Mouse (Mus musculus) heart, embryonic 11.5 days (tissue): ENCODE results near the gene Pdcd6ip. TPM values are rescaled to one million over a fixed set of nuclear protein-coding genes. Genes with fewer than 3 reads are reported as not detected.
"Not testable (repeated sequence)": the region's sequence is repeated elsewhere in the genome, so short reads cannot be mapped to it uniquely, and the experiment has no call there.

Experiments
- ATAC-seq: fragments of 200-750 bp; cut with Nextera tagmentation; replicated peaks from 2 replicates; pipeline ENCODE4 v1.8.0; 2017; ENCODE audit warnings: moderate library complexity; ENCODE audit not compliant: insufficient number of reproducible peaks, low FRiP score, low TSS enrichment
- H3K27ac ChIP-seq: fragments of 300-500 bp; sonication (generic); 2 replicates; pipeline ENCODE4 v1.5.1; 2014; ENCODE audit warnings: mild to moderate bottlenecking, low read depth, low read length
- H3K27me3 ChIP-seq: fragments of 300-500 bp; sonication (generic); 2 replicates; pipeline ENCODE4 v1.6.1; 2014; ENCODE audit warnings: mild to moderate bottlenecking, low read length, mixed read lengths; ENCODE audit not compliant: control insufficient read depth, insufficient read depth
- H3K36me3 ChIP-seq: fragments of 300-500 bp; sonication (generic); 2 replicates; pipeline ENCODE4 v1.6.1; 2014; ENCODE audit warnings: mild to moderate bottlenecking, low read length, moderate library complexity, mixed read lengths; ENCODE audit not compliant: control insufficient read depth, insufficient read depth
- H3K4me1 ChIP-seq: fragments of 300-500 bp; sonication (generic); 2 replicates; pipeline ENCODE4 v1.6.1; 2014; ENCODE audit warnings: low read length; ENCODE audit not compliant: control insufficient read depth, insufficient read depth
- H3K4me2 ChIP-seq: fragments of 300-500 bp; sonication (generic); 2 replicates; pipeline ENCODE4 v1.6.1; 2014; ENCODE audit warnings: mild to moderate bottlenecking, moderate library complexity
- H3K4me3 ChIP-seq: fragments of 300-500 bp; sonication (generic); 2 replicates; pipeline ENCODE4 v1.5.1; 2014; ENCODE audit warnings: low read depth, low read length
- H3K9ac ChIP-seq: fragments of 300-500 bp; sonication (generic); 2 replicates; pipeline ENCODE4 v1.6.1; 2014; ENCODE audit warnings: mild to moderate bottlenecking, low read depth, low read length, moderate library complexity
- H3K9me3 ChIP-seq: fragments of 300-500 bp; sonication (generic); replicated peaks from 2 replicates; pipeline ENCODE4 v1.6.1; 2016; ENCODE audit warnings: low read length; ENCODE audit not compliant: control insufficient read depth
- WGBS: fragments of 180-500 bp; shearing (Covaris S2); extraction: QIAGEN DNeasy Blood & Tissue Kit; methylation state at CpG from one replicate; pipeline ENCODE4 v1.1.7; 2014; ENCODE audit not compliant: insufficient replicate concordance; 5-methylcytosine and 5-hydroxymethylcytosine counted together
- polyA plus RNA-seq: library from polyadenylated mRNA; unstranded; fragments of >200 nt; fragmentation: Nextera tagmentation; extraction: Ambion mirVana; gene quantifications from 2 replicates; pipeline ENCODE4 v1.2.1, GENCODE M21; 2014

The Pdcd6ip gene
- polyA plus RNA-seq, 1 experiment from 2014 or later: 63.3 TPM

GRCm38 (mm10) chr9:113670105-113670856, 37.8 kb downstream of the Pdcd6ip start:
- 90% methylated on average over 7 of the region's 7 CpGs for WGBS
- no peak overlapping the region for H3K4me3 ChIP-seq
- H3K27ac ChIP-seq: no peak overlapping the region
- no peaks in the 10 kb centered on the region for H3K4me1 ChIP-seq
- H3K9me3 ChIP-seq: no peaks in the 10 kb centered on the region
- H3K9ac ChIP-seq: no peak overlapping the region
- H3K27me3 ChIP-seq: no peaks in the 10 kb centered on the region
- no peak overlapping the region for H3K4me2 ChIP-seq
- ATAC-seq: no peak
- H3K36me3 ChIP-seq: peaks cover 33% of the 10 kb centered on the region

GRCm38 (mm10) chr9:113663476-113663875, 44.6 kb downstream of the Pdcd6ip start:
- Histone ChIP-seq H3K36me3 (peaks cover 20% of the 10 kb centered on the region), H3K9me3 (no peaks in the 10 kb centered on the region), H3K27me3 (no peaks in the 10 kb centered on the region), H3K4me1 (no peaks in the 10 kb centered on the region), H3K4me3 (no peak overlapping the region), H3K9ac (no peak overlapping the region), H3K27ac (no peak overlapping the region), H3K4me2 (no peak overlapping the region)
- WGBS: 87% methylated on average over 4 of the region's 4 CpGs
- ATAC-seq: no peak

GRCm38 (mm10) chr9:113657837-113658236, 50.2 kb downstream of the Pdcd6ip start:
- Histone ChIP-seq H3K27ac (no peak overlapping the region), H3K4me2 (no peak overlapping the region), H3K9ac (no peak overlapping the region), H3K36me3 (peaks cover 28% of the 10 kb centered on the region), H3K4me3 (no peak overlapping the region), H3K4me1 (no peaks in the 10 kb centered on the region), H3K27me3 (no peaks in the 10 kb centered on the region), H3K9me3 (no peaks in the 10 kb centered on the region)
- no peak for ATAC-seq
- WGBS: 82% methylated on average over 1 of the region's 1 CpGs

- no peak for ATAC-seq
- Histone ChIP-seq H3K27ac (no peak overlapping the region), H3K4me1 (no peaks in the 10 kb centered on the region), H3K4me2 (no peak overlapping the region), H3K9me3 (no peaks in the 10 kb centered on the region), H3K27me3 (no peaks in the 10 kb centered on the region), H3K36me3 (peaks cover 24% of the 10 kb centered on the region), H3K4me3 (no peak overlapping the region), H3K9ac (no peak overlapping the region)
- 75% methylated on average over 8 of the region's 8 CpGs for WGBS
Observed at GRCm38 (mm10) chr9:113653571-113653970, 54.5 kb downstream of the Pdcd6ip start.

GRCm38 (mm10) chr9:113650787-113651186, 57.3 kb downstream of the Pdcd6ip start:
- Histone ChIP-seq H3K9ac (no peak overlapping the region), H3K4me2 (no peak overlapping the region), H3K9me3 (no peaks in the 10 kb centered on the region), H3K4me1 (no peaks in the 10 kb centered on the region), H3K27ac (no peak overlapping the region), H3K4me3 (no peak overlapping the region), H3K36me3 (peaks cover 13% of the 10 kb centered on the region), H3K27me3 (no peaks in the 10 kb centered on the region)
- WGBS: 87% methylated on average over 8 of the region's 8 CpGs
- no peak for ATAC-seq

GRCm38 (mm10) chr9:113649211-113649610, 58.8 kb downstream of the Pdcd6ip start:
- not testable (repeated sequence) for H3K27ac ChIP-seq, H3K9ac ChIP-seq, H3K4me1 ChIP-seq, H3K9me3 ChIP-seq, H3K27me3 ChIP-seq, H3K4me3 ChIP-seq, ATAC-seq, H3K36me3 ChIP-seq, H3K4me2 ChIP-seq
- WGBS: 75% methylated on average over 8 of the region's 8 CpGs

- Histone ChIP-seq H3K4me3 (no peak overlapping the region), H3K36me3 (no peaks in the 10 kb centered on the region), H3K9ac (no peak overlapping the region), H3K27me3 (no peaks in the 10 kb centered on the region), H3K27ac (no peak overlapping the region), H3K4me2 (no peak overlapping the region), H3K4me1 (no peaks in the 10 kb centered on the region), H3K9me3 (no peaks in the 10 kb centered on the region)
- 0 out of 2 replicates have a peak, but pooled peaks have one; percentile 27 for ATAC-seq
- WGBS: 39% methylated on average over 5 of the region's 5 CpGs
Observed at GRCm38 (mm10) chr9:113645837-113646169, 62.3 kb downstream of the Pdcd6ip start.

GRCm38 (mm10) chr9:113645153-113645836, 62.8 kb downstream of the Pdcd6ip start:
- H3K4me1 ChIP-seq: no peaks in the 10 kb centered on the region
- no peaks in the 10 kb centered on the region for H3K36me3 ChIP-seq
- H3K27me3 ChIP-seq: no peaks in the 10 kb centered on the region
- ATAC-seq: 0 out of 2 replicates have a peak, but pooled peaks have one; percentile 12
- H3K4me2 ChIP-seq: no peak overlapping the region
- no peak overlapping the region for H3K27ac ChIP-seq
- no peak overlapping the region for H3K4me3 ChIP-seq
- H3K9ac ChIP-seq: no peak overlapping the region
- 28% methylated on average over 9 of the region's 11 CpGs for WGBS
- H3K9me3 ChIP-seq: no peaks in the 10 kb centered on the region

GRCm38 (mm10) chr9:113644701-113645100, 63.4 kb downstream of the Pdcd6ip start:
- no peak overlapping the region for H3K9ac ChIP-seq
- ATAC-seq: no peak
- H3K4me1 ChIP-seq: no peaks in the 10 kb centered on the region
- no peak overlapping the region for H3K4me2 ChIP-seq
- H3K36me3 ChIP-seq: no peaks in the 10 kb centered on the region
- no peak overlapping the region for H3K4me3 ChIP-seq
- H3K27me3 ChIP-seq: no peaks in the 10 kb centered on the region
- WGBS: 70% methylated on average over 5 of the region's 5 CpGs
- no peak overlapping the region for H3K27ac ChIP-seq
- no peaks in the 10 kb centered on the region for H3K9me3 ChIP-seq
